In genomic region chr4:110046270-110046651, GRCm38 (mm10) we compare ENCODE assay signal across 14 mouse cellular contexts.
"Had no signal": no experiment of that assay in that cellular context is flagged by ENCODE, and none has a peak within 500 bp of the region (broad histone marks: within the 10 kb centered on the region; RNA-seq: fewer than 3 reads in every experiment).

No protein-coding gene starts in this region.

- H3K4me3 ChIP-seq: limb, embryonic 12.5 days; liver, embryonic 13.5 days; lung, embryonic 15.5 days; midbrain, embryonic 13.5 days; myocyte; neural tube, embryonic 15.5 days; stomach, embryonic 15.5 days had no signal

- H3K9me3 ChIP-seq: limb, embryonic 12.5 days; liver, embryonic 13.5 days; lung, embryonic 15.5 days; midbrain, embryonic 13.5 days; neural tube, embryonic 15.5 days; stomach, embryonic 15.5 days had no signal

- H3K27me3 ChIP-seq: lung, embryonic 15.5 days; midbrain, embryonic 13.5 days; neural tube, embryonic 15.5 days; stomach, embryonic 15.5 days had no signal

- DNase-seq: kidney, adult 9 months; kidney, postnatal 14 days; liver; liver, embryonic 13.5 days; liver, postnatal 0 days; lung, postnatal 14 days; thymus, postnatal 36 days had no signal

- H3K36me3 ChIP-seq: limb, embryonic 12.5 days; liver, embryonic 13.5 days; lung, embryonic 15.5 days; midbrain, embryonic 13.5 days; neural tube, embryonic 15.5 days; stomach, embryonic 15.5 days had no signal

- H3K27ac ChIP-seq: limb, embryonic 12.5 days; liver, embryonic 13.5 days; lung, embryonic 15.5 days; macrophage; midbrain, embryonic 13.5 days; neural tube, embryonic 15.5 days; stomach, embryonic 15.5 days had no signal
